Mouse (Mus musculus) myocyte (in vitro differentiated cells): ENCODE results near the gene Unc13c. TPM values are rescaled to one million over a fixed set of nuclear protein-coding genes. Genes with fewer than 3 reads are reported as not detected.

Experiments used
- H3K27me3 ChIP-seq: one replicate; pipeline ENCODE4 v1.6.1; 2011; ENCODE audit not compliant: control insufficient read depth, insufficient read depth, insufficient read length
- H3K36me3 ChIP-seq: one replicate; pipeline ENCODE4 v1.6.1; 2011; ENCODE audit not compliant: control insufficient read depth, insufficient read depth
- H3K4me2 ChIP-seq: one replicate; pipeline ENCODE4 v1.6.1; 2011; ENCODE audit warnings: low read depth, control low read depth
- H3K4me3 ChIP-seq: one replicate; pipeline ENCODE4 v1.5.1; 2011; ENCODE audit warnings: mild to moderate bottlenecking, control low read depth, moderate library complexity
- H3K79me2 ChIP-seq: one replicate; pipeline ENCODE4 v1.6.1; 2011; ENCODE audit not compliant: control insufficient read depth, insufficient read depth
- H3ac ChIP-seq: one replicate; pipeline ENCODE4 v1.6.1; 2011; ENCODE audit not compliant: control insufficient read depth, insufficient read length
- CEBPB ChIP-seq: IDR thresholded peaks from 2 replicates; pipeline ENCODE4 v1.6.1; 2011; ENCODE audit warnings: mild to moderate bottlenecking, moderate library complexity; ENCODE audit not compliant: poor library complexity, insufficient read depth, severe bottlenecking
- E2F4 ChIP-seq: IDR thresholded peaks from one replicate; pipeline ENCODE4 v1.6.1; 2011; ENCODE audit warnings: mild to moderate bottlenecking, control low read depth, moderate library complexity; ENCODE audit not compliant: insufficient read depth
- MAX ChIP-seq: IDR thresholded peaks from one replicate; pipeline ENCODE4 v1.6.1; 2011; ENCODE audit warnings: low read depth, mild to moderate bottlenecking, control low read depth
- MYOD1 ChIP-seq, 3 experiments: IDR thresholded peaks; one replicate each; pipeline ENCODE4 v1.6.1; 2011; ENCODE audit warnings: control low read depth in 2 of 3, low read depth in 2 of 3, mild to moderate bottlenecking in 2 of 3, moderate library complexity in 1 of 3; ENCODE audit not compliant: insufficient read length in 2 of 3, control insufficient read depth in 1 of 3
- MYOG ChIP-seq, 3 experiments: IDR thresholded peaks; one replicate each; pipeline ENCODE4 v1.6.1; 2011; ENCODE audit warnings: control low read depth in 2 of 3, low read depth in 2 of 3, mild to moderate bottlenecking in 2 of 3; ENCODE audit not compliant: insufficient read length in 2 of 3, control insufficient read depth in 1 of 3, insufficient read depth in 1 of 3
- POLR2A ChIP-seq: IDR thresholded peaks from one replicate; pipeline ENCODE4 v1.6.1; 2011; ENCODE audit warnings: low read depth, mild to moderate bottlenecking, control low read depth, moderate library complexity; ENCODE audit not compliant: insufficient read length
- POLR2AphosphoS2 ChIP-seq: IDR thresholded peaks from one replicate; pipeline ENCODE4 v1.6.1; 2011; ENCODE audit warnings: low read depth, control low read depth; ENCODE audit not compliant: insufficient read length
- REST ChIP-seq: IDR thresholded peaks from one replicate; pipeline ENCODE4 v1.6.1; 2011; ENCODE audit warnings: mild to moderate bottlenecking, control low read depth, moderate library complexity; ENCODE audit not compliant: insufficient read depth, insufficient read length
- SRF ChIP-seq: IDR thresholded peaks from one replicate; pipeline ENCODE4 v1.6.1; 2011; ENCODE audit warnings: low read depth; ENCODE audit not compliant: control insufficient read depth, insufficient read length
- TCF12 ChIP-seq: IDR thresholded peaks from one replicate; pipeline ENCODE4 v1.6.1; 2011; ENCODE audit warnings: mild to moderate bottlenecking, control low read depth; ENCODE audit not compliant: poor library complexity, insufficient read depth, severe bottlenecking
- TCF3 ChIP-seq: IDR thresholded peaks from one replicate; pipeline ENCODE4 v1.6.1; 2011; ENCODE audit warnings: low read depth, control low read depth; ENCODE audit not compliant: insufficient read length
- USF1 ChIP-seq: IDR thresholded peaks from one replicate; pipeline ENCODE4 v1.6.1; 2011; ENCODE audit warnings: low read depth, mild to moderate bottlenecking, control low read depth, moderate library complexity
- polyA plus RNA-seq: library from polyadenylated mRNA; unstranded; fragments of >200 nt; fragmentation: generic; extraction: Trizol; gene quantifications from one replicate; pipeline ENCODE4 v1.2.1, GENCODE M21; 2012; ENCODE audit warnings: missing spikeins

The Unc13c gene
- polyA plus RNA-seq, 1 experiment, result 0.02 TPM

- no peaks in the 10 kb centered on the region for H3K27me3 ChIP-seq
- no peak for TF ChIP-seq MYOG (IDR thresholded peaks at IDR 0.05; ENCODE audit: control insufficient read depth in 1 of 3, insufficient read depth in 1 of 3, insufficient read length in 2 of 3, low read depth in 2 of 3)
- H3K4me3 ChIP-seq, result no peak overlapping the region
- H3K79me2 ChIP-seq, result no peaks in the 10 kb centered on the region
- no peak overlapping the region for H3ac ChIP-seq
- no peak overlapping the region for H3K4me2 ChIP-seq
- no peaks in the 10 kb centered on the region for H3K36me3 ChIP-seq
Measured at GRCm38 (mm10) chr9:73612896-73613295, 355.9 kb downstream of the Unc13c start.

- TF ChIP-seq CEBPB (no peak), MYOD1 (IDR thresholded peaks at IDR 0.05; ENCODE audit: control insufficient read depth in 1 of 3, insufficient read length in 2 of 3, low read depth in 2 of 3) (no peak), SRF (no peak), POLR2AphosphoS2 (no peak)
- no peak overlapping the region for H3K4me2 ChIP-seq
- no peak overlapping the region for H3ac ChIP-seq
- H3K4me3 ChIP-seq, result no peak overlapping the region
- no peaks in the 10 kb centered on the region for H3K36me3 ChIP-seq
- H3K79me2 ChIP-seq, result no peaks in the 10 kb centered on the region
- H3K27me3 ChIP-seq, result no peaks in the 10 kb centered on the region
Measured at GRCm38 (mm10) chr9:73603921-73604320, 364.8 kb downstream of the Unc13c start.

GRCm38 (mm10) chr9:73565558-73565957 is 403.2 kb downstream of the Unc13c start:
- Histone ChIP-seq H3K27me3 (no peaks in the 10 kb centered on the region), H3K4me3 (no peak overlapping the region), H3ac (no peak overlapping the region), H3K4me2 (no peak overlapping the region), H3K36me3 (no peaks in the 10 kb centered on the region), H3K79me2 (no peaks in the 10 kb centered on the region)
- TF ChIP-seq POLR2A (no peak), TCF3 (no peak), TCF12 (no peak), USF1 (no peak), REST (no peak), MAX (no peak), CEBPB (no peak), POLR2AphosphoS2 (no peak)

GRCm38 (mm10) chr9:73560037-73560436 is 408.7 kb downstream of the Unc13c start:
- H3K4me2 ChIP-seq, result no peak overlapping the region

GRCm38 (mm10) chr9:73557805-73558204 is 411.0 kb downstream of the Unc13c start:
- Histone ChIP-seq H3K27me3 (no peaks in the 10 kb centered on the region), H3ac (no peak overlapping the region), H3K4me2 (no peak overlapping the region), H3K36me3 (no peaks in the 10 kb centered on the region), H3K79me2 (no peaks in the 10 kb centered on the region), H3K4me3 (no peak overlapping the region)
- TF ChIP-seq CEBPB, result no peak
- TF ChIP-seq TCF12, result no peak
- no peak for TF ChIP-seq POLR2A
- no peak for TF ChIP-seq MAX
- TF ChIP-seq SRF, result no peak
- no peak for TF ChIP-seq POLR2AphosphoS2
- TF ChIP-seq MYOD1 (IDR thresholded peaks at IDR 0.05; ENCODE audit: control insufficient read depth in 1 of 3, insufficient read length in 2 of 3, low read depth in 2 of 3), result no peak
- TF ChIP-seq TCF3, result no peak
- no peak for TF ChIP-seq REST
- TF ChIP-seq MYOG (IDR thresholded peaks at IDR 0.05; ENCODE audit: control insufficient read depth in 1 of 3, insufficient read depth in 1 of 3, insufficient read length in 2 of 3, low read depth in 2 of 3), result no peak
- TF ChIP-seq USF1, result no peak
- no peak for TF ChIP-seq E2F4

More at GRCm38 (mm10) chr9:73560037-73560436, 408.7 kb downstream of the Unc13c start:
- Histone ChIP-seq H3K4me3 (no peak overlapping the region), H3K27me3 (no peaks in the 10 kb centered on the region), H3K36me3 (no peaks in the 10 kb centered on the region), H3ac (no peak overlapping the region), H3K79me2 (no peaks in the 10 kb centered on the region)
- no peak for TF ChIP-seq REST
- TF ChIP-seq POLR2AphosphoS2, result no peak
- no peak for TF ChIP-seq USF1

- Histone ChIP-seq H3K4me3 (no peak overlapping the region), H3ac (no peak overlapping the region), H3K27me3 (no peaks in the 10 kb centered on the region), H3K36me3 (no peaks in the 10 kb centered on the region), H3K4me2 (no peak overlapping the region), H3K79me2 (no peaks in the 10 kb centered on the region)
- no peak for TF ChIP-seq MYOG (IDR thresholded peaks at IDR 0.05; ENCODE audit: control insufficient read depth in 1 of 3, insufficient read depth in 1 of 3, insufficient read length in 2 of 3, low read depth in 2 of 3)
- TF ChIP-seq TCF12, result no peak
- no peak for TF ChIP-seq MAX
- TF ChIP-seq POLR2A, result no peak
- TF ChIP-seq USF1, result no peak
- no peak for TF ChIP-seq CEBPB
- TF ChIP-seq MYOD1 (IDR thresholded peaks at IDR 0.05; ENCODE audit: control insufficient read depth in 1 of 3, insufficient read length in 2 of 3, low read depth in 2 of 3), result no peak
- TF ChIP-seq SRF, result no peak
- TF ChIP-seq TCF3, result no peak
- no peak for TF ChIP-seq E2F4
- TF ChIP-seq POLR2AphosphoS2, result no peak
- no peak for TF ChIP-seq REST
Measured at GRCm38 (mm10) chr9:73555354-73555753, 413.4 kb downstream of the Unc13c start.
